Mouse (Mus musculus) gastrocnemius, adult 2 months (tissue): ENCODE measurements around the gene Nxt1. TPM values are rescaled to one million over a fixed set of nuclear protein-coding genes. Genes with fewer than 3 reads are reported as not detected.

Experiments
- DNase-seq: peaks from one replicate; pipeline ENCODE4 v3.0.0; 2022
- H3K27ac ChIP-seq: fragments of 200-600 bp; 2 replicates; pipeline ENCODE4 v1.8.1; 2022; ENCODE audit warnings: mild to moderate bottlenecking
- H3K4me3 ChIP-seq: fragments of 200-600 bp; 2 replicates; pipeline ENCODE4 v1.8.1; 2022; ENCODE audit warnings: mild to moderate bottlenecking, moderate library complexity
- CTCF ChIP-seq: fragments of 200-600 bp; IDR thresholded peaks from 2 replicates; pipeline ENCODE4 v1.8.1; 2022; ENCODE audit warnings: antibody characterized with exemption, mild to moderate bottlenecking, moderate library complexity
- intact Hi-C: fragments of 180-260 bp; cut with DNase I; formaldehyde crosslinking; loops from one replicate; pipeline ENCODE4 v1.15.1; 2025
- total RNA-seq, 2 experiments: library from RNA; stranded (reverse); gene quantifications; 2 replicates each; pipeline ENCODE4 v1.2.3; 2021

Nxt1 gene
- total RNA-seq, 2 experiments from 2014 or later = 6.6 to 7.7 TPM

- H3K27ac ChIP-seq = no peak overlapping the region
- no peak for DNase-seq
- TF ChIP-seq CTCF = no peak
- no peak overlapping the region for H3K4me3 ChIP-seq
- intact Hi-C loops = no loop called here
Measured at GRCm38 (mm10) chr2:148698571-148698970, 26.2 kb downstream of the Nxt1 start.

DNA sequence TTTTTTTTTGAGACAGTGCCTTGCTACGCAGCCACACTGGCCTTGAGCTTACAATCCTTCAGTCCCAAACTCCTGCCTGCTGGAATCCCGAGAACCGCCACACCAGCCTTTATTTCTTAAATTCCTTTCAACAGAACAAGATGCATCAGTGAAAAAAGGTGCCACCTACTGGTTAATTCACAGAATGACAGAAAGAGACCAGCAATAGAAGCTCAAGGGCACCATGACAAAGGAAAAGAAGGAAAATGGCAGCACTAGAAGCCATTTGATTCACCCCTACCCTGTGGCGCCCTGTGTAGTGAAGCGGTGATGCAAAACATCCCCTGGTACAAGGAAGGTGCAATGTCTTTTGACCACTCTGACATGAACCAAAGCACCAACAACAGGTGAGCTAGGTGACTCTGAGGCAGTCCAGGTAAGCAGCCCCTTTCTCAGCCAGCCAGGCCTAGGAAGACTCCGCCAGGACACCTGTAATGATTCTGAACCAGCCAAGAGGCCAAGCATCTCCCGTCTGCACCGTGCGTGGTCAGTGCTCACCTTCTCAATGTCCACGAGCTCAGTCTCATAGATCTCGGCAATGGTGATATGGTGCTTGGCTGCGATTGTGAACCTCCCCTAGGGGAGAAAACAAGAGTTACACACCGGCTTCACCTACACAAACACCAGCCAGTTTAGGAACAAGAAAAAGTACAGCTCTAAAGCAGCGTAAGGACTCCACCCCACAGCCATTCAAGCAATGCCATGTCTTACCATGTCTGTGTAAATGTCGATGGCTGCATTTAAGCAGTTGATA, 34.2 kb downstream of the Nxt1 start:
- TF ChIP-seq CTCF = peak; percentile 63
- Histone ChIP-seq H3K4me3 (no peak overlapping the region), H3K27ac (no peak overlapping the region)
- no peak for DNase-seq
- intact Hi-C loops = no loop called here

DNA sequence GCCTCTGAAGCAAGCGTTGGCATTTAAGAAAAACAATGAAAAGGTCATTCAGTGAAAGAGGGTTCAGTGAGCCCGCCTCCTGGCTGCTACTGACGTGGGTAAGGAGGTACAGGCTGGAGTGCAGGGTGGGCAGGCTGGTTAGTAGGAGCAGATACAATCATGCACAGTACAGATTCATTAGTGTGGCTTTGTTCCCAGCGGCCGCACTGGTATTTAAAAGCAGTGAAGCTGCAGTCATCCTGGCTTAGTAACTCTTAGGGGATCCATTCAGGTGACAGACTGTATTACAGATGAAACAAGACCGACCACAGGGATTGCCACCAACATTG, 34.8 kb downstream of the Nxt1 start:
- TF ChIP-seq CTCF = no peak
- Histone ChIP-seq H3K27ac (no peak overlapping the region), H3K4me3 (no peak overlapping the region)
- intact Hi-C loops = no loop called here
- no peak for DNase-seq

GRCm38 (mm10) chr2:148712326-148712725, 39.9 kb downstream of the Nxt1 start:
- peak overlapping the region; percentile 54 for H3K27ac ChIP-seq
- DNase-seq = peak; percentile 38
- no peak overlapping the region for H3K4me3 ChIP-seq
- TF ChIP-seq CTCF = no peak
- intact Hi-C loops = no loop called here

DNA sequence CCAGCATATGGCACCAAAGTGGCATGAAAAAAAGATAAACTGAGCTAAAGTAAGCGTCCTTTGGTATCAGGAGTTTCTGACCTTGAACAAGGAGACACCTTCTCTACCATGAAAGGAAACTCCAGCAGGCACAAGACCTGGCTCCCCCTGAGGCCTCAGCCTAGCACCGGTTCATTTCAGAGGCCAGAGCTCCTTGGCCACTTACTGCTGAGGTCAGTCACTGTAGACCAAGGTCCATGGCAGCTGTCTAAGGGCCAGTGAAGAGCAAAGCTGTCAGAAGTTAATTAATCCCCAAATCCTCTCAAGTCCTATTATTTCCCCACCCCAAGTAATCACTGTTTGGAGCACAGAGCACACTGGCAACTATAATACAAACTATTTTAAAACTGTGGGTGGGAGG, 44.7 kb downstream of the Nxt1 start:
- TF ChIP-seq CTCF = no peak
- Histone ChIP-seq H3K4me3 (no peak overlapping the region), H3K27ac (peak overlapping the region; percentile 57)
- intact Hi-C loops = no loop called here
- DNase-seq = no peak

DNA sequence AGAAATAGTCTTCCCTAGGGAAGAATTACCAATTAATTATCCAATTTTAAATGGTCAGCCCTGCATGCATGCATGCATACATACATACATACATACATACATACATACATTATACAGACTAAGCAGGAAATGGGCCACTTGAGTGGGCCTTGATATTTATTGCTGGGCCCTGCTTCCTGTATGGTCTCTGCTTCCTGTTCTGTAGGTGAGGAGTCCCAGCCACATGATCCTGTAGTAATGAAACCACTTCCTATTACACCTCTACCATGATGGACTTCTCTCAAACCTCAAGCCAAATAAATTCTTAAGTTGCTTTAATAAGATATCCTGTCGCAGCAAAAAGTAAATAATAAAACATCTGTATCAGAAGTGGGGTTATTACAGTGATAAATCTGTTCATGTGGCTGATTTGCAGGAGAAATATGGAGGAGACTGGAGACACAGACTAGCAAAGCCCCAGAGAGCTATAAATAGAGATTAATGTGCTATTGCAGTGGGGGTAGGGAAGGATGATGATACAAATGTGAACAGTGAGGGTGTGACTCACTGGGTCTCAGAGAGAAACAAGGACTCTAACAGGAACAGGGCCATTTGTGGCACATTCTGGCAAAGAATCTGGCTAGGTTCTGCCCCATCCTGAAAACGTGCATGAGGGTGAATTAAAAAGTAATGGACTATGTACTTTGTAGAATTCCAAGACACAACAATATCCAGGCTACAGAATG, 47.0 kb downstream of the Nxt1 start:
- intact Hi-C loops = no loop called here
- DNase-seq = no peak
- no peak overlapping the region for H3K4me3 ChIP-seq
- no peak for TF ChIP-seq CTCF
- peak overlapping the region; percentile 61 for H3K27ac ChIP-seq

Other genes with a start within 250 kb of the Nxt1 start
- 10 to 100 TPM; 12.6 to 16.5 TPM for gene Cd93, start 229.0 kb upstream of the Nxt1 start, total RNA-seq
- 10 to 100 TPM; 18.9 to 26.3 TPM for gene Gzf1, start 8.4 kb downstream of the Nxt1 start, total RNA-seq
- gene Napb, start 59.9 kb downstream of the Nxt1 start, total RNA-seq = 1 to 10 TPM; 4.3 to 6.2 TPM
- gene Cstl1, start 77.8 kb downstream of the Nxt1 start, total RNA-seq = not detected
- gene Cst11, start 98.9 kb downstream of the Nxt1 start, total RNA-seq = not detected
- not detected for gene 8030411F24Rik, start 109.4 kb downstream of the Nxt1 start, total RNA-seq
- gene Cst12, start 116.8 kb downstream of the Nxt1 start, total RNA-seq = not detected
- not detected for gene Cst8, start 126.2 kb downstream of the Nxt1 start, total RNA-seq
- not detected for gene Cst13, start 147.5 kb downstream of the Nxt1 start, total RNA-seq
- gene Cst9, start 162.5 kb downstream of the Nxt1 start, total RNA-seq = not detected
- gene 9230104L09Rik, start 192.4 kb downstream of the Nxt1 start, total RNA-seq = 1 to 10 TPM in 1 of 2 experiments, not detected in 1; 1.3 TPM
- 100 to 1,000 TPM; 519 to 664 TPM for gene Cst3, start 203.1 kb downstream of the Nxt1 start, total RNA-seq